Mouse (Mus musculus): Measurements from ENCODE around the gene Tmed5. TPM values are rescaled to one million over a fixed set of nuclear protein-coding genes. Genes with fewer than 3 reads are reported as not detected.
A peak's percentile ranks its signal among the peaks of the same experiment; 100 is the strongest.

The Tmed5 gene
- total and polyA plus RNA-seq, 2 experiments from 2014 or later, result 25.8 to 40.4 TPM

DNA sequence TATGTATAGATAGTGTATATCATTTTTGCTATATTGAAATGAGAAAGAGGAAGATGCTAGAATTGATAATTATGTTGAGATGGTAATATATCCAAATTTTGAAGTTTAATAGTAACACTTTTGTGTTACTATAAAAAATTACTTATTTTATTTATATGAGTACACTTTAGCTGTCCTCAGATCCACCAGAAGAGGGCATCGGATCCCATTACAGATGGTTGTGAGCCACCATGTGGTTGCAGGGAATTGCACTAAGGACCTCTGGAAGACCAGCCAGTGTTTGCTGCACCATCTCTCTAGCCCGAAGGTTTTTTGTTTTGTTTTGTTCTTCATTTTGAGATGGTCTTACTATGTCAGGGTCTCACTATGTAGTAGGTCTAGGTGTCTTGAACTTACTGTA, 47.0 kb downstream of the Tmed5 start:
- no peak for DNase-seq (ENCODE audit: low spot score)

DNA sequence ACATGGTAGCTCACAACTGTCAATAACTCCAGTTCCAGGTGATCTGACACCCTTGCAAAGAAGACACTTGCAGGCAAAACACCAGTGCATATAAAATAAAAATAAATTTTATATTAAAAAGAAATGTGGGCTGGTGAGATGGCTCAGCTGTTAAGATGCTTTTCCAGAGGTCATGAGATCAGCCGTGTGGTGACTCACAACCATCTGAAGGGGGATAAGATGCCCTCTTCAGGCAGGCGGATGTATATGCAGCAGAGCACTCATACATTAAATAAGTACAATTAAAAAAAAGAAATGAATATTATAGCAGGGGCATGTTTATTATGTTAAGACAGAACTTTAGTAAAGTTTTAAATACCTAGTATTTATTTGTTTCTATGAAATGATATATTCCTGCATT, 50.0 kb downstream of the Tmed5 start:
- peaks cover 31% of the 10 kb centered on the region for H3K36me3 ChIP-seq (replicated peaks; ENCODE audit: control insufficient read depth, insufficient read depth, low read length)
- H3K4me3 ChIP-seq (ENCODE audit: low read depth, low read length), result no peak overlapping the region

More for the DNA sequence above, 47.0 kb downstream of the Tmed5 start:
- no peak for TF ChIP-seq CTCF (IDR thresholded peaks at IDR 0.05; ENCODE audit: low read depth)
- no peak for TF ChIP-seq EP300 (IDR thresholded peaks at IDR 0.05; ENCODE audit: low read depth)
- WGBS, result 96% methylated on average over 2 of the region's 2 CpGs
- Histone ChIP-seq H3K27me3 (ENCODE audit: control insufficient read depth, insufficient read depth, low read length) (no peaks in the 10 kb centered on the region), H3K4me2 (ENCODE audit: low read depth, low read length) (no peak overlapping the region), H3K36me3 (replicated peaks; ENCODE audit: control insufficient read depth, insufficient read depth, low read length) (peaks cover 47% of the 10 kb centered on the region), H3K9ac (replicated peaks; ENCODE audit: low read depth, low read length) (no peak overlapping the region), H3K9me3 (replicated peaks; ENCODE audit: control insufficient read depth, low read length) (no peaks in the 10 kb centered on the region), H3K27ac (ENCODE audit: low read depth) (no peak overlapping the region), H3K4me1 (ENCODE audit: control insufficient read depth, insufficient read depth) (no peaks in the 10 kb centered on the region), H3K4me3 (ENCODE audit: low read depth, low read length) (no peak overlapping the region)
- ATAC-seq (ENCODE audit: insufficient read depth, low read depth), result no peak

DNA sequence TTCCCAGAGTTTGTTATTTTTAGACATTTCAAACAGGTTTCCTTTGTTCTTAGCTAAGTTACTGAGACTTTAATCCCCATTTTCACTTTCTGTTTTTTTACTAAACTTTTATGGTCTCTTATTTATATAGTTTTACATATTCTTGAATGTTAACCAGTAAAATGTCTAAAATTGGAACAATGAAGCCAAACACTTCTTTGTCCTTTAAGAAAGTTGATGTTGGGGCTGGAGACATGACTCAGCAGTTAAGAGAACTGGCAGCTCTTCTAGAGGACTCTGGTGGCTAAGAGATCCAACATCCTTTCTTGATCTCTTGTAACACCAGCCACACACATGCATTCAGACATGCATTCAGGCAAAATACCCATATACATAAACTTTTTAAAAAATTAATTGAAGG, 52.8 kb downstream of the Tmed5 start:
- H3K27ac ChIP-seq (ENCODE audit: low read depth), result 0 out of 2 replicates have a peak overlapping the region, but pooled peaks have one; percentile 26
- no peak overlapping the region for H3K4me3 ChIP-seq (ENCODE audit: low read depth, low read length)
- DNase-seq (ENCODE audit: low spot score), result peak; percentile 12
- peaks cover 24% of the 10 kb centered on the region; the same call in 1 of the 2 replicates for H3K36me3 ChIP-seq (replicated peaks; ENCODE audit: control insufficient read depth, insufficient read depth, low read length)
- H3K4me2 ChIP-seq (ENCODE audit: low read depth, low read length), result no peak overlapping the region
- no peak for ATAC-seq (ENCODE audit: insufficient read depth, low read depth)
- no peak for TF ChIP-seq EP300 (IDR thresholded peaks at IDR 0.05; ENCODE audit: low read depth)
- no peak for TF ChIP-seq CTCF (IDR thresholded peaks at IDR 0.05; ENCODE audit: low read depth)
- H3K9me3 ChIP-seq (replicated peaks; ENCODE audit: control insufficient read depth, low read length), result 0 out of 2 replicates have a peak, but pooled peaks cover 6% of the 10 kb centered on the region
- H3K27me3 ChIP-seq (ENCODE audit: control insufficient read depth, insufficient read depth, low read length), result no peaks in the 10 kb centered on the region
- H3K4me1 ChIP-seq (ENCODE audit: control insufficient read depth, insufficient read depth), result no peaks in the 10 kb centered on the region
- H3K9ac ChIP-seq (replicated peaks; ENCODE audit: low read depth, low read length), result no peak overlapping the region

More for the DNA sequence above, 50.0 kb downstream of the Tmed5 start:
- H3K27ac ChIP-seq (ENCODE audit: low read depth), result no peak overlapping the region
- TF ChIP-seq EP300 (IDR thresholded peaks at IDR 0.05; ENCODE audit: low read depth), result no peak
- peak; percentile 39 for TF ChIP-seq CTCF (IDR thresholded peaks at IDR 0.05; ENCODE audit: low read depth)
- H3K27me3 ChIP-seq (ENCODE audit: control insufficient read depth, insufficient read depth, low read length), result no peaks in the 10 kb centered on the region
- H3K9me3 ChIP-seq (replicated peaks; ENCODE audit: control insufficient read depth, low read length), result no peaks in the 10 kb centered on the region
- H3K9ac ChIP-seq (replicated peaks; ENCODE audit: low read depth, low read length), result no peak overlapping the region
- DNase-seq (ENCODE audit: low spot score), result no peak
- no peak overlapping the region for H3K4me2 ChIP-seq (ENCODE audit: low read depth, low read length)
- ATAC-seq (ENCODE audit: insufficient read depth, low read depth), result no peak
- H3K4me1 ChIP-seq (ENCODE audit: control insufficient read depth, insufficient read depth), result no peaks in the 10 kb centered on the region
- 46% methylated on average over 2 of the region's 2 CpGs for WGBS

DNA sequence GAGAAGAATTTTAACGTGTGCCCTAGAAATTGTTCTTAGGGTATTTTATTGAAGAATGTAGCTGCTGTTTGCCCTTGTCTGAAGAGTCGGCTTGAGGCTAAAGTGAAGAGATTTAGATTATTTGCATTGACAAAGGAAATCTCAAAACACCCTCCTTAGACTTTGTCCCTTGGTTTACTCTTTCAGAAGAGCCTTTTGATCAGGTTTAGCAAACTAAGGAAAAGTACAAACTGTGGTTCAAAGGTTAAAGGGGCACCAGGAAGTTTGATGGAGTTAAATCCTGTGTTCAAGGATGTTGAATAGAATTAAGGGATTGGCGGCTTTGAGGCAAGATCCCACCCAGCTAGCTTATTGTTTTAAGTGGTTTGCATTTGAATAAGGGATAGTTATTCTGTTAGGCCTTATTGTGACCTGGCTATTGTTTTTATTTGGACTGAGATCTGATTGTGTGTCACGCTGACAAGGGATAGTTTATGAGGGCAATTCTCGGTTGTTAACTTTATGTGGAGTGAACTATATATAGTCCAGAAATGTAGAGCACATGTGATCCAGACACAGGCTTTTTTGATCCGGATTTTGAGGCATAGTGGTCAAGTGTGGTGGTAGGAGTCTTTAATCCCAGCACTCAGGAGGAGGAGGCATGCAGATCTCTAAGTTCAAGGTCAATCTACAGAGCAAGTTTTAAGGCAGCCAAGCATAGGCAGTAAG, 55.4 kb downstream of the Tmed5 start:
- Histone ChIP-seq H3K4me3 (ENCODE audit: low read depth, low read length) (no peak overlapping the region), H3K27ac (ENCODE audit: low read depth) (no peak overlapping the region), H3K4me1 (ENCODE audit: control insufficient read depth, insufficient read depth) (no peaks in the 10 kb centered on the region), H3K9me3 (replicated peaks; ENCODE audit: control insufficient read depth, low read length) (0 out of 2 replicates have a peak, but pooled peaks cover 6% of the 10 kb centered on the region), H3K4me2 (ENCODE audit: low read depth, low read length) (no peak overlapping the region), H3K36me3 (replicated peaks; ENCODE audit: control insufficient read depth, insufficient read depth, low read length) (peaks cover 33% of the 10 kb centered on the region; the same call in 1 of the 2 replicates), H3K9ac (replicated peaks; ENCODE audit: low read depth, low read length) (no peak overlapping the region), H3K27me3 (ENCODE audit: control insufficient read depth, insufficient read depth, low read length) (no peaks in the 10 kb centered on the region)
- DNase-seq (ENCODE audit: low spot score) (no peak), ATAC-seq (ENCODE audit: insufficient read depth, low read depth) (no peak)
- TF ChIP-seq EP300 (IDR thresholded peaks at IDR 0.05; ENCODE audit: low read depth), result no peak
- 69% methylated on average over 6 of the region's 6 CpGs for WGBS

DNA sequence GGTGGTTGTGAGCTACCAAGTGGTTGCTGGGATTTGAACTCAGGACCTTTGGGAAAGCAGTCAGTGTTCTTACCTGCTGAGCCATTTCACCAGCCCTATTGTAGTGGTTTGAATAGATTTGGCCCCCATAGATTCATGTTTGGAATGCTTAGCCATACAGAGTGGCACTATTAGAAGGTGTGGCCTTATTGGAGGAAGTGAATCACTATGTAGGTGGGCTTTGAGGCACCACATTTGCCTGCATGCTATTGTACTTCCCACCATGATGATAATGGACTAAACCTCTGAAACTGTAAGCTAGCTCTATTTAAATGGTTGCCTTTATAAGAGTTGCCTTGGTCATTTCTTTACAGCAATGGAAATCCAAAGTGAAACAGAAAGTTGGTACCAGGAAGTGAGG, 56.2 kb downstream of the Tmed5 start:
- Histone ChIP-seq H3K9me3 (replicated peaks; ENCODE audit: control insufficient read depth, low read length) (0 out of 2 replicates have a peak, but pooled peaks cover 6% of the 10 kb centered on the region), H3K36me3 (replicated peaks; ENCODE audit: control insufficient read depth, insufficient read depth, low read length) (peaks cover 29% of the 10 kb centered on the region; the same call in 1 of the 2 replicates), H3K27me3 (ENCODE audit: control insufficient read depth, insufficient read depth, low read length) (no peaks in the 10 kb centered on the region), H3K9ac (replicated peaks; ENCODE audit: low read depth, low read length) (no peak overlapping the region), H3K4me3 (ENCODE audit: low read depth, low read length) (no peak overlapping the region), H3K4me2 (ENCODE audit: low read depth, low read length) (no peak overlapping the region), H3K4me1 (ENCODE audit: control insufficient read depth, insufficient read depth) (no peaks in the 10 kb centered on the region), H3K27ac (ENCODE audit: low read depth) (no peak overlapping the region)
- TF ChIP-seq CTCF (IDR thresholded peaks at IDR 0.05; ENCODE audit: low read depth) (no peak), EP300 (IDR thresholded peaks at IDR 0.05; ENCODE audit: low read depth) (no peak)
- DNase-seq (ENCODE audit: low spot score) (no peak), ATAC-seq (ENCODE audit: insufficient read depth, low read depth) (no peak)

DNA sequence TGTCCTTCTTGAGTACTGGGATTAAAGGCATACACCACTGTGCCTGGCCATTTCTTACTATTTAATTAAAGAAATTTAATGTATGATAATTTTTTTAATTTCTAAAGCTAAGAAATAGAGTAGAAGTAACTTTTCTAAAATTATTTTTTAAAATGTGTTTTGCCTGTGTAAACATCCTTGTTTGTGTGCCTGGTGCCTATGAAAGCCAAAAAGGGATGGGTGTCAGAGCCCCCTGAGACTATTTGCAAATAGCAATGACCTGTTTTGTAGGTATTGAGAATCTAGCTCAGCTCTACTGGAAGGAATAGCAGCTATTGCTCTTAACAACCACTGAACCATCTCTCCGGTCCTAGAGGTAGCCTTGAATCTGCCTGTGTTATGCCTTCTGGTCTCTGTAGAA, 60.1 kb downstream of the Tmed5 start:
- Histone ChIP-seq H3K4me1 (ENCODE audit: control insufficient read depth, insufficient read depth) (no peaks in the 10 kb centered on the region), H3K27ac (ENCODE audit: low read depth) (no peak overlapping the region), H3K36me3 (replicated peaks; ENCODE audit: control insufficient read depth, insufficient read depth, low read length) (peaks cover 36% of the 10 kb centered on the region), H3K9ac (replicated peaks; ENCODE audit: low read depth, low read length) (no peak overlapping the region), H3K4me3 (ENCODE audit: low read depth, low read length) (no peak overlapping the region), H3K27me3 (ENCODE audit: control insufficient read depth, insufficient read depth, low read length) (no peaks in the 10 kb centered on the region), H3K9me3 (replicated peaks; ENCODE audit: control insufficient read depth, low read length) (0 out of 2 replicates have a peak, but pooled peaks cover 6% of the 10 kb centered on the region), H3K4me2 (ENCODE audit: low read depth, low read length) (no peak overlapping the region)
- TF ChIP-seq CTCF (IDR thresholded peaks at IDR 0.05; ENCODE audit: low read depth) (no peak), EP300 (IDR thresholded peaks at IDR 0.05; ENCODE audit: low read depth) (no peak)
- 93% methylated on average over 1 of the region's 1 CpGs for WGBS
- no peak for DNase-seq (ENCODE audit: low spot score)
- no peak for ATAC-seq (ENCODE audit: insufficient read depth, low read depth)
